Mouse (Mus musculus): ENCODE data around the gene Gorasp1. TPM values are rescaled to one million over a fixed set of nuclear protein-coding genes. Genes with fewer than 3 reads are reported as not detected.
A peak's percentile ranks its signal among the peaks of the same experiment; 100 is the strongest.

The Gorasp1 gene
- polyA plus RNA-seq (2014; fragmentation: Nextera tagmentation; extraction: Ambion mirVana) = 20.9 and 29.5 TPM in 2 replicates

GRCm38 (mm10) chr9:119937005-119937773 is at the start of gene Gorasp1, which contains the start of gene Ttc21a:
Gene Gorasp1, minus strand, starts transcription at chr9:119937565.
Gene Ttc21a, plus strand, starts transcription at chr9:119937606.
- Histone ChIP-seq H3K9ac (replicated peaks; ENCODE audit: low read depth, low read length) (peak within 1 kb of the TSS; percentile 76), H3K27ac (ENCODE audit: low read length) (peak within 1 kb of the TSS; percentile 64; the same call in 1 of the 2 replicates), H3K27me3 (ENCODE audit: control insufficient read depth, insufficient read depth, low read length) (no peaks in the 10 kb centered on the region), H3K4me2 (replicated peaks; ENCODE audit: low read depth, low read length) (peak within 1 kb of the TSS; percentile 57), H3K36me3 (ENCODE audit: control insufficient read depth, insufficient read depth, low read length) (no peaks in the 10 kb centered on the region), H3K4me1 (ENCODE audit: control insufficient read depth, insufficient read depth, low read length) (peaks cover 8% of the 10 kb centered on the region), H3K4me3 (ENCODE audit: low read depth, low read length) (peak within 1 kb of the TSS; percentile 73), H3K9me3 (ENCODE audit: control insufficient read depth, low read depth, low read length) (no peaks in the 10 kb centered on the region)
- WGBS = 1% methylated on average over 40 of the region's 40 CpGs
- ATAC-seq (ENCODE audit: insufficient number of reproducible peaks, insufficient read depth, low FRiP score, low read depth) = peak; percentile 94

GRCm38 (mm10) chr9:119985881-119986574 is 48.7 kb upstream of the Gorasp1 start:
- Histone ChIP-seq H3K4me2 (replicated peaks; ENCODE audit: low read depth, low read length) (no peak overlapping the region), H3K9ac (replicated peaks; ENCODE audit: low read depth, low read length) (no peak overlapping the region), H3K4me3 (ENCODE audit: low read depth, low read length) (no peak overlapping the region), H3K27me3 (ENCODE audit: control insufficient read depth, insufficient read depth, low read length) (no peaks in the 10 kb centered on the region), H3K36me3 (ENCODE audit: control insufficient read depth, insufficient read depth, low read length) (no peaks in the 10 kb centered on the region), H3K4me1 (ENCODE audit: control insufficient read depth, insufficient read depth, low read length) (peaks cover 24% of the 10 kb centered on the region), H3K27ac (ENCODE audit: low read length) (no peak overlapping the region; the same call in 1 of the 2 replicates), H3K9me3 (ENCODE audit: control insufficient read depth, low read depth, low read length) (no peaks in the 10 kb centered on the region)
- 61% methylated on average over 10 of the region's 10 CpGs for WGBS
- no peak for ATAC-seq (ENCODE audit: insufficient number of reproducible peaks, insufficient read depth, low FRiP score, low read depth)

- Histone ChIP-seq H3K27me3 (ENCODE audit: control insufficient read depth, insufficient read depth, low read length) (no peaks in the 10 kb centered on the region), H3K4me3 (ENCODE audit: low read depth, low read length) (peak within 1 kb of the TSS; percentile 68), H3K27ac (ENCODE audit: low read length) (peak within 1 kb of the TSS; percentile 79), H3K4me1 (ENCODE audit: control insufficient read depth, insufficient read depth, low read length) (peaks cover 33% of the 10 kb centered on the region), H3K4me2 (replicated peaks; ENCODE audit: low read depth, low read length) (peak within 1 kb of the TSS; percentile 95), H3K9me3 (ENCODE audit: control insufficient read depth, low read depth, low read length) (no peaks in the 10 kb centered on the region), H3K36me3 (ENCODE audit: control insufficient read depth, insufficient read depth, low read length) (no peaks in the 10 kb centered on the region), H3K9ac (replicated peaks; ENCODE audit: low read depth, low read length) (peak within 1 kb of the TSS; percentile 70)
- ATAC-seq (ENCODE audit: insufficient number of reproducible peaks, insufficient read depth, low FRiP score, low read depth) = no peak
- WGBS = 8% methylated on average over 14 of the region's 14 CpGs
Observed at GRCm38 (mm10) chr9:119984536-119985011, 47.2 kb upstream of the Gorasp1 start, which contains the start of gene Csrnp1. Gene Csrnp1, minus strand, starts transcription at chr9:119984658.

- WGBS = 2% methylated on average over 73 of the region's 79 CpGs
- peak overlapping the region; percentile 95 for H3K4me2 ChIP-seq (replicated peaks; ENCODE audit: low read depth, low read length)
- ATAC-seq (ENCODE audit: insufficient number of reproducible peaks, insufficient read depth, low FRiP score, low read depth) = peak; percentile 77
- no peaks in the 10 kb centered on the region for H3K36me3 ChIP-seq (ENCODE audit: control insufficient read depth, insufficient read depth, low read length)
- H3K9me3 ChIP-seq (ENCODE audit: control insufficient read depth, low read depth, low read length) = no peaks in the 10 kb centered on the region
- H3K4me3 ChIP-seq (ENCODE audit: low read depth, low read length) = peak overlapping the region; percentile 68
- peak overlapping the region; percentile 79 for H3K27ac ChIP-seq (ENCODE audit: low read length)
- H3K4me1 ChIP-seq (ENCODE audit: control insufficient read depth, insufficient read depth, low read length) = peaks cover 36% of the 10 kb centered on the region
- H3K9ac ChIP-seq (replicated peaks; ENCODE audit: low read depth, low read length) = peak overlapping the region; percentile 70
- H3K27me3 ChIP-seq (ENCODE audit: control insufficient read depth, insufficient read depth, low read length) = no peaks in the 10 kb centered on the region
Observed at GRCm38 (mm10) chr9:119983585-119984535, 46.5 kb upstream of the Gorasp1 start.

- WGBS = under 1% methylated on average over 48 of the region's 48 CpGs
- H3K27ac ChIP-seq (ENCODE audit: low read length) = peak overlapping the region; percentile 53
- no peak for ATAC-seq (ENCODE audit: insufficient number of reproducible peaks, insufficient read depth, low FRiP score, low read depth)
- H3K27me3 ChIP-seq (ENCODE audit: control insufficient read depth, insufficient read depth, low read length) = no peaks in the 10 kb centered on the region
- H3K9me3 ChIP-seq (ENCODE audit: control insufficient read depth, low read depth, low read length) = no peaks in the 10 kb centered on the region
- no peaks in the 10 kb centered on the region for H3K36me3 ChIP-seq (ENCODE audit: control insufficient read depth, insufficient read depth, low read length)
- H3K9ac ChIP-seq (replicated peaks; ENCODE audit: low read depth, low read length) = peak overlapping the region; percentile 70
- H3K4me3 ChIP-seq (ENCODE audit: low read depth, low read length) = peak overlapping the region; percentile 68
- H3K4me1 ChIP-seq (ENCODE audit: control insufficient read depth, insufficient read depth, low read length) = peaks cover 44% of the 10 kb centered on the region
- peak overlapping the region; percentile 95 for H3K4me2 ChIP-seq (replicated peaks; ENCODE audit: low read depth, low read length)
Observed at GRCm38 (mm10) chr9:119982956-119983551, 45.7 kb upstream of the Gorasp1 start.

- no peaks in the 10 kb centered on the region for H3K27me3 ChIP-seq (ENCODE audit: control insufficient read depth, insufficient read depth, low read length)
- peak overlapping the region; percentile 89 for H3K27ac ChIP-seq (ENCODE audit: low read length)
- no peaks in the 10 kb centered on the region for H3K9me3 ChIP-seq (ENCODE audit: control insufficient read depth, low read depth, low read length)
- H3K36me3 ChIP-seq (ENCODE audit: control insufficient read depth, insufficient read depth, low read length) = no peaks in the 10 kb centered on the region
- peak overlapping the region; percentile 70; the same call in 1 of the 2 replicates for H3K9ac ChIP-seq (replicated peaks; ENCODE audit: low read depth, low read length)
- ATAC-seq (ENCODE audit: insufficient number of reproducible peaks, insufficient read depth, low FRiP score, low read depth) = peak; percentile 19; the same call in 1 of the 2 replicates
- peak overlapping the region; percentile 95 for H3K4me2 ChIP-seq (replicated peaks; ENCODE audit: low read depth, low read length)
- peaks cover 52% of the 10 kb centered on the region for H3K4me1 ChIP-seq (ENCODE audit: control insufficient read depth, insufficient read depth, low read length)
- peak overlapping the region; percentile 68 for H3K4me3 ChIP-seq (ENCODE audit: low read depth, low read length)
- WGBS = 2% methylated on average over 11 of the region's 11 CpGs
Observed at GRCm38 (mm10) chr9:119982241-119982811, 45.0 kb upstream of the Gorasp1 start.
